Mouse (Mus musculus): ENCODE measurements around the gene Dact2. TPM values are rescaled to one million over a fixed set of nuclear protein-coding genes. Genes with fewer than 3 reads are reported as not detected.

Dact2 gene
- total RNA-seq (2015; ENCODE audit: low replicate concordance) (not detected in 2 replicates), total RNA-seq (2017; ENCODE audit: low replicate concordance) (not detected in 2 replicates)

- ATAC-seq (replicated peaks; ENCODE audit: low FRiP score, poor library complexity, severe bottlenecking), result no peak
Observed at GRCm38 (mm10) chr17:14204061-14204460, at the start of gene Dact2. Gene Dact2, minus strand, starts transcription at chr17:14204304.

GRCm38 (mm10) chr17:14252456-14252855 lies 48.4 kb upstream of the Dact2 start:
- no peak for ATAC-seq (replicated peaks; ENCODE audit: low FRiP score, poor library complexity, severe bottlenecking)

- ATAC-seq (replicated peaks; ENCODE audit: low FRiP score, poor library complexity, severe bottlenecking), result no peak
Observed at GRCm38 (mm10) chr17:14250401-14250800, 46.3 kb upstream of the Dact2 start.

GRCm38 (mm10) chr17:14249595-14249994 lies 45.5 kb upstream of the Dact2 start:
- ATAC-seq (replicated peaks; ENCODE audit: low FRiP score, poor library complexity, severe bottlenecking), result peak; percentile 52; the same call in 1 of the 2 replicates

GRCm38 (mm10) chr17:14247931-14248330 lies 43.8 kb upstream of the Dact2 start:
- no peak for ATAC-seq (replicated peaks; ENCODE audit: low FRiP score, poor library complexity, severe bottlenecking)

GRCm38 (mm10) chr17:14246266-14246665 lies 42.2 kb upstream of the Dact2 start:
- no peak for ATAC-seq (replicated peaks; ENCODE audit: low FRiP score, poor library complexity, severe bottlenecking)

- no peak for ATAC-seq (replicated peaks; ENCODE audit: low FRiP score, poor library complexity, severe bottlenecking)
Observed at GRCm38 (mm10) chr17:14244195-14244965, 40.3 kb upstream of the Dact2 start.

- no peak for ATAC-seq (replicated peaks; ENCODE audit: low FRiP score, poor library complexity, severe bottlenecking)
Observed at GRCm38 (mm10) chr17:14242634-14243033, 38.5 kb upstream of the Dact2 start.

- no peak for ATAC-seq (replicated peaks; ENCODE audit: low FRiP score, poor library complexity, severe bottlenecking)
Observed at GRCm38 (mm10) chr17:14239960-14240359, 35.9 kb upstream of the Dact2 start.

- no peak for ATAC-seq (replicated peaks; ENCODE audit: low FRiP score, poor library complexity, severe bottlenecking)
Observed at GRCm38 (mm10) chr17:14237134-14237533, 33.0 kb upstream of the Dact2 start.

- ATAC-seq (replicated peaks; ENCODE audit: low FRiP score, poor library complexity, severe bottlenecking), result no peak
Observed at GRCm38 (mm10) chr17:14234774-14235389, 30.8 kb upstream of the Dact2 start.

- ATAC-seq (replicated peaks; ENCODE audit: low FRiP score, poor library complexity, severe bottlenecking), result no peak
Observed at GRCm38 (mm10) chr17:14233658-14234057, 29.6 kb upstream of the Dact2 start.

- ATAC-seq (replicated peaks; ENCODE audit: low FRiP score, poor library complexity, severe bottlenecking), result no peak
Observed at GRCm38 (mm10) chr17:14232629-14233028, 28.5 kb upstream of the Dact2 start.

GRCm38 (mm10) chr17:14230698-14231430 lies 26.8 kb upstream of the Dact2 start:
- ATAC-seq (replicated peaks; ENCODE audit: low FRiP score, poor library complexity, severe bottlenecking), result no peak

GRCm38 (mm10) chr17:14228381-14228780 lies 24.3 kb upstream of the Dact2 start:
- no peak for ATAC-seq (replicated peaks; ENCODE audit: low FRiP score, poor library complexity, severe bottlenecking)

GRCm38 (mm10) chr17:14227601-14228000 lies 23.5 kb upstream of the Dact2 start:
- no peak for ATAC-seq (replicated peaks; ENCODE audit: low FRiP score, poor library complexity, severe bottlenecking)

GRCm38 (mm10) chr17:14226778-14227177 lies 22.7 kb upstream of the Dact2 start:
- ATAC-seq (replicated peaks; ENCODE audit: low FRiP score, poor library complexity, severe bottlenecking), result no peak

GRCm38 (mm10) chr17:14225982-14226652 lies 22.0 kb upstream of the Dact2 start:
- no peak for ATAC-seq (replicated peaks; ENCODE audit: low FRiP score, poor library complexity, severe bottlenecking)

- no peak for ATAC-seq (replicated peaks; ENCODE audit: low FRiP score, poor library complexity, severe bottlenecking)
Observed at GRCm38 (mm10) chr17:14221893-14222615, 17.9 kb upstream of the Dact2 start.

Measured in erythroid progenitor cell, adult 5-6 weeks (primary cell).